Mouse (Mus musculus): ENCODE data around the gene Cpn1.

DNA sequence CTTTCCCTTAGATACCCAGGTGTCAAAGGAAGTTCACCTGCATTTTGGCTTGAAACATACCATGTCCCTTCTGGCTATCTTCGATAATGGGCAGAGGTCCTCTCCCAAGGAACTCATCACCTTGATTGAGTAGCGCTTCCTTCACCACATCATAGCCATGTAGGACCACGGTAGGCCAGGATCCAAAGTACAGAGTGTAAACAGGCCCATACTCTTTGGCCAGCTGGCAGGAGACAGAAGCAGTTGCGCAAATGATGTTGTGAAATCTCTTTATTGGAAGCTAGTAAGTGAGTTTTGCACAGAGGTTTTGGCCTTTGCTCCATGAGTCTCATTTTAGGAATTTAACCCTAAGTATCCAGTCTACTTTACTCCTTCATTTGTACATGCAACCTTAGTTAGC, 35.1 kb upstream of the Cpn1 start:
- TF ChIP-seq POLR2A (IDR thresholded peaks at IDR 0.05; ENCODE audit: borderline replicate concordance, extremely low read depth, insufficient read depth, insufficient read length, poor library complexity, severe bottlenecking) (no peak), CTCF (IDR thresholded peaks at IDR 0.05; ENCODE audit: borderline replicate concordance, extremely low read depth, insufficient read depth, insufficient read length) (no peak)
